Mouse (Mus musculus) frontal cortex, postnatal 36 days (tissue): ENCODE data around the gene Gjd3.
A peak's percentile ranks its signal among the peaks of the same experiment; 100 is the strongest.
"Not testable (repeated sequence)": the region's sequence is repeated elsewhere in the genome, so short reads cannot be mapped to it uniquely, and the experiment has no call there.

Experiments used
- DNase-seq, 2 experiments: peaks; one replicate each; pipeline ENCODE4 v3.0.0; 2022; ENCODE audit warnings: low spot score in 2 of 2

Gjd3 gene

DNA sequence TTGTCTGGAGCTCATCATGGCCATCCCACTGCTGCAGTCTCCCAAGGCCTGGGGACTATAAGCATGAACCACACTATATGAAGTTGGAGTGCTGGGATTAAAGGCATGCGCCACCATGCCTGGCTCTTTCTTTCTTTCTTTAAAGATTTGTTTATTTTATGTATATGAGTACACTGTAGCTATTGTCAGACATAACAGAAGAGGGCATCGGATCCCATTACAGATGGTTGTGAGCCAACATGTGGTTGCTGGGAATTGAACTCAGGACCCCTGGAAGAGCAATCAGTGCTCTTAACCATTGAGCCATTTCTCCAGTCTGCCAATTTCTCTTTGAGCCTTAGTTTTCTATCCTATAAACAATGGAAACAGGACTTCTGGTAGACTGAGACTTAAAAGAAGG, 49.0 kb downstream of the Gjd3 start:
- DNase-seq = not testable (repeated sequence)

DNA sequence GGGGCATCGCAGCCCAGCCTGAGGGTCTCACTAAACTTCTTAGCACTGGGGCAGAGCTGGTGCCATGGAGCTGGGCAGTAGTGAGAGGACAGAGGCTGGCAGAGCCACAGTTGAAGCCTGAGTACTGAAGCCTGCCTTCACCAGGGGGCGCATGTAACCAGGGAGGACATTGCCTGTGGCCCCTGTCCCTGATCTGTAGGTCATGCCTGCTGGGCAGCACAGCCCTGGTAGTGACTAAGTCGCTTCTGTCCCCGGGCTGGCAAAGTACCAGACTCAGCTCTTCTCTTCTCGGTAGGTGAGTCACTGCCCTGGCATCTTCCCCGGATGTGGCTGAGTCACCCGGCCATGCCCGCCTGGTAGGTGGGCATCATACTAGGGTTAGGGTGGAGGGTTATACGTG, 49.7 kb downstream of the Gjd3 start:
- DNase-seq = peak in 1 of 2 experiments; percentile 70

DNA sequence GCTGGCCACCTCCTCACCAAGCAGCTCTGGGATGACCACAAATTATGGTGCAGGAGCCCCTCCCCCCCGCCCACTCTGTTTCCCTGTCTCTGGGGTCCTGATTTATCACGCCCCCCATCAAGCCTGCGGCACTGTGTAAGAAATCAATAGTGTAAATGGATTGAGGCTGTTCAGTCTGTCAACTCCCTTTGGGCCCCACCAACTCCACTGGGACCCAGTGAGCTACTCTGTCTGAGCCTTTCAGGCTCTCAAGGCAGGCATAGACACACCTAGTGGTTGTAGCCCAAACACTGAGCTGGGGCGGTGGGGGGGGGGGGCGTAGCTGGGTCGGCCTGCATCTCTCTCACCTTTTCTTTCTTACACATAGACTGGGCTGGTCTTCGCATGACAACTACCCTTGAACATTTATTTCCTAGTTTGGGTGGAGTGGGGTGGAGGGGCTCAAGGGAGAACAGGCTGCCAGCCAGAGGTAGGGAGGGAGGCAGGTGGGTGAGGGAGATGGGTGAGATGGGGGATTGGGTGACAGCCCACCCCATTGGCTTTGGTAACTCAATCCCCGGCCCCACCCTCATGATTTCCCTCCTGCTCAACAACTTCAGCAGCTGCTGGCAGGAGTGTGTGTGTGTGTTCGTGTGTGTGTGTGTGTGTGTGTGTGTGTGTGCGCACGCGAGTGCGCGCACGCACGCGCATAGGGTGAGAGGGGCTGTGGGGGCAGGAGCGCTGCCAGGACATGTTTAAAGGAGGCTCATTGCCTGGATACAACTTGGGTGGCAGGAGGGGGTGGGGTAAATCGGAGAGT, 50.3 kb downstream of the Gjd3 start:
- DNase-seq = no peak
